Mouse (Mus musculus) kidney, embryonic 14.5 days (tissue): ENCODE data around the gene 1110004F10Rik. TPM values are rescaled to one million over a fixed set of nuclear protein-coding genes. Genes with fewer than 3 reads are reported as not detected.

ENCODE experiments used
- ATAC-seq: fragments of 200-750 bp; cut with Nextera tagmentation; 2 replicates; pipeline ENCODE4 v1.8.0; 2017; ENCODE audit warnings: moderate number of reproducible peaks, mild to moderate bottlenecking, moderate TSS enrichment, moderate library complexity; ENCODE audit not compliant: low FRiP score, low TSS enrichment
- H3K27ac ChIP-seq: fragments of 300-500 bp; sonication (generic); 2 replicates; pipeline ENCODE4 v1.5.1; 2014; ENCODE audit warnings: low read depth, mild to moderate bottlenecking, low read length, moderate library complexity, mixed read lengths
- H3K27me3 ChIP-seq: fragments of 300-500 bp; sonication (generic); 2 replicates; pipeline ENCODE4 v1.6.1; 2014; ENCODE audit warnings: mild to moderate bottlenecking, low read length; ENCODE audit not compliant: control insufficient read depth, insufficient read depth
- H3K36me3 ChIP-seq: fragments of 300-500 bp; sonication (generic); 2 replicates; pipeline ENCODE4 v1.6.1; 2014; ENCODE audit warnings: low read length, mixed read lengths; ENCODE audit not compliant: control insufficient read depth, insufficient read depth
- H3K4me1 ChIP-seq: fragments of 300-500 bp; sonication (generic); 2 replicates; pipeline ENCODE4 v1.6.1; 2014; ENCODE audit warnings: low read length, mixed read lengths; ENCODE audit not compliant: control insufficient read depth, insufficient read depth
- H3K4me2 ChIP-seq: fragments of 300-500 bp; sonication (generic); replicated peaks from 2 replicates; pipeline ENCODE4 v1.6.1; 2014; ENCODE audit warnings: low read depth, mild to moderate bottlenecking, low read length
- H3K4me3 ChIP-seq: fragments of 300-500 bp; sonication (generic); 2 replicates; pipeline ENCODE4 v1.5.1; 2014; ENCODE audit warnings: mild to moderate bottlenecking, low read length
- H3K9ac ChIP-seq: fragments of 300-500 bp; sonication (generic); 2 replicates; pipeline ENCODE4 v1.6.1; 2014; ENCODE audit warnings: low read depth, mild to moderate bottlenecking, low read length, moderate library complexity
- H3K9me3 ChIP-seq: fragments of 300-500 bp; sonication (generic); 2 replicates; pipeline ENCODE4 v1.6.1; 2016; ENCODE audit warnings: low read length; ENCODE audit not compliant: control insufficient read depth
- WGBS: fragments of 180-500 bp; shearing (Covaris S2); extraction: QIAGEN DNeasy Blood & Tissue Kit; methylation state at CpG from one replicate; pipeline ENCODE4 v1.1.7; 2014; 5-methylcytosine and 5-hydroxymethylcytosine counted together
- polyA plus RNA-seq: library from polyadenylated mRNA; unstranded; fragments of >200 nt; fragmentation: Nextera tagmentation; extraction: Ambion mirVana; gene quantifications from 2 replicates; pipeline ENCODE4 v1.2.1, GENCODE M21; 2014

The 1110004F10Rik gene
- polyA plus RNA-seq, 1 experiment from 2014 or later: 310 TPM

DNA sequence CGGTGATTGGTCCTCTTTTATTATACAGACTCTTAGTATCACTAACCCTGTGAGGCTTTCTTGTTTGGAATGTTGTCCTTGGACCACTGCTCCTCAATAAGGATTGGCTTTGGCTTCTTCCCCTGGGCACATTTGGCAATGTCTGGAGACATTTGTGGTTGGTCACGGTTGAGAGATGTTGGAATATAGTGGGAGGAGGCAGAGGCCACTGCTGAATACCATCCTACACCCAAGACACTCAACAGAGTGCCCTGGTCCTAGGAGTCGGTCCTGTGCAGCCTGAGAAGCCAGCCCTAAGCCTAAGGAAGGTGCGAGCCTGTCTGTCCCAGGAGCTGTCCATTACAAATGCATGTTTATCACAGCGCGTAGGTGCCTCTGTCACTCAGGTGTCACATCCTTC is 72.3 kb downstream of the 1110004F10Rik start:
- H3K9ac ChIP-seq: no peak overlapping the region
- no peaks in the 10 kb centered on the region for H3K9me3 ChIP-seq
- no peak overlapping the region for H3K4me3 ChIP-seq
- H3K27ac ChIP-seq: no peak overlapping the region
- H3K4me2 ChIP-seq: no peak overlapping the region
- WGBS: 74% methylated on average over 6 of the region's 6 CpGs
- peaks cover 2% of the 10 kb centered on the region; the same call in 1 of the 2 replicates for H3K36me3 ChIP-seq
- ATAC-seq: no peak
- H3K4me1 ChIP-seq: no peaks in the 10 kb centered on the region
- no peaks in the 10 kb centered on the region for H3K27me3 ChIP-seq

DNA sequence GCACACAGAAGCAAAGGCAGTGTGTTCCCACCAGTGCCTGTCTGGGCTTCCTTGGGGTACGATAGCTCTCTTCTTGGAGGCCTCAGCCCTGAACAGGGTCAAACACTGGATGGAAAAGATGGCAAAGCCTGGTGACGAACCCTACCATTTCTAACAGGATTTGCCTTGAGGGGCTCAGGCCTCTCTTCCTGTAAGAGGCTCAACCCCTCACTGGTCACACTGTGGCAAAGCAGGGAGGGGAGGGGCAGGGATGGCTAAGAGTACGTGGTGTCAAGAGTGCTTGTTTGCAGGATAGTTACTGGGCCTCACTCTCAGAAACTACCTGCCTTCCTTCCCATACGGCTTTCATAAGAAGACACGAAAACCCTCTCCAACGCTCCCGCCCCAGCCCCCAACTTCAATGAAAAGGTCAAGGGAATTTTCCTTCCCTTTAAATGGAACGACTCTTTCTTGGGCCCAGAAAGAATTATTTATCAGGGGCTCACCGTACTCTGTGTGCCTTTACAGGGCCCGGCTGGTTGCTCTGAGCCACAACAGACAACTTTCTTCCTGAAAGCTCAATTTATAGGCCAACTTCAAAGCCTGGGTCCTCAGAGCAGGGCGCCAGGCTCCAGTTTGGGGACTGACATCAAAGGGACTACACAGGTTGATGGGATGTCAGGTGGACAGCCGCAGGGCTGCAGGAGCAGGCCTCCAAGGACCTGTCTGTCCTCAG is 76.2 kb downstream of the 1110004F10Rik start:
- no peak overlapping the region for H3K27ac ChIP-seq
- no peaks in the 10 kb centered on the region for H3K27me3 ChIP-seq
- WGBS: 48% methylated on average over 12 of the region's 12 CpGs

GRCm38 (mm10) chr7:116115991-116116390 is 76.8 kb downstream of the 1110004F10Rik start:
- no peaks in the 10 kb centered on the region for H3K27me3 ChIP-seq
- WGBS: 79% methylated on average over 2 of the region's 2 CpGs
- no peak for ATAC-seq

More for the DNA sequence above, 76.2 kb downstream of the 1110004F10Rik start:
- Histone ChIP-seq H3K4me1 (no peaks in the 10 kb centered on the region), H3K4me2 (no peak overlapping the region), H3K36me3 (no peaks in the 10 kb centered on the region), H3K9ac (no peak overlapping the region), H3K9me3 (peaks cover 4% of the 10 kb centered on the region), H3K4me3 (no peak overlapping the region)
- ATAC-seq: no peak

DNA sequence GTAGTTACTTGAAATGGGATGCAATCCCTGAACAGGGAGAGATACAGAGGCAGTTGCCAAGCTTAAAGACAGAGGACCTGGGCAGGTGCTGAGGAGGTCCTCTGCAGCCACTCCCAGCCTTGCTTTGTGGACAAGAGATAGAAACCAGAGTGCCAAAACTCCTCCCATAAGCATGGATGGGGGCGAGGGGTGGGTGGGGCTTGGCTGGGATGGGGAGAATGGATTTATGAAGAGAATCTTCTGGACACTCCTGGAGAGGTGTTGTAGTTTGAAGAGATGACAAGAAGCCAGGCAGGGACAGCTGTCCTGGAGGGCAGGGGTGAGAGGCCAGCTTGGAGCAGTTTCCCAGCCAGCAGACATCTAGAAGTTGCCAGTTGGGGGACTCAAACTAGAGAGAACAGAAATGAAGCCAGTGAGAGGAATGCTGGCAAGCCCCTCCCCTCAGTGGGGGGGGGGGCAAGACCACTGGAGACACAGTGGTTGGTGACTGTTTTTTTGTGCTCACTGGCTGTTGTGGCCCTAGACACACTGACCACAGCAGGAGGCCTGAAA is 80.2 kb downstream of the 1110004F10Rik start:
- 68% methylated on average over 1 of the region's 1 CpGs for WGBS

More at GRCm38 (mm10) chr7:116115991-116116390, 76.8 kb downstream of the 1110004F10Rik start:
- Histone ChIP-seq H3K4me2 (no peak overlapping the region), H3K36me3 (no peaks in the 10 kb centered on the region), H3K27ac (no peak overlapping the region), H3K9me3 (peaks cover 4% of the 10 kb centered on the region), H3K4me1 (no peaks in the 10 kb centered on the region), H3K9ac (no peak overlapping the region), H3K4me3 (no peak overlapping the region)

DNA sequence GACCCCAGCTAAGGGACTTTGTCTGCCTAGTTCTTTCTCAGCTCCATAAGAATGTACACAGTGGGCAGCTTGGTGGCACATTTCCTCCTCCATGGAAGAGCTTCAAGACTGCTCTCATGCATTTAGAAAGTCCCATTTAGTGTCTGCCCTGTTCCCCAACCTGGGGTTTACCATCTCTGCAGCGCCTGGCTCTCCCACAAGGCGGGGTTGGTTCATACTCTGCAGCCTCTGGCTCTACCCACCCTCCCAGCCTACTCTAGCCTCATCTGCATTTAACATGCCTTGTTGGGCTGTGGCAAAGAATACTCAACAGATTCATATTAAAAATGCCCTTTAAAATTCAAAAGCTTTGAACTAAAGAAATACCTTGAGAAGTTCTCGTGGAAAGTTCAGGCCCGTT is 81.5 kb downstream of the 1110004F10Rik start:
- no peak overlapping the region for H3K4me2 ChIP-seq
- no peaks in the 10 kb centered on the region for H3K27me3 ChIP-seq
- no peak overlapping the region for H3K27ac ChIP-seq
- no peak overlapping the region for H3K9ac ChIP-seq
- no peaks in the 10 kb centered on the region for H3K4me1 ChIP-seq
- H3K4me3 ChIP-seq: no peak overlapping the region
- peaks cover 4% of the 10 kb centered on the region for H3K9me3 ChIP-seq
- H3K36me3 ChIP-seq: no peaks in the 10 kb centered on the region
- WGBS: 89% methylated on average over 4 of the region's 4 CpGs
- ATAC-seq: no peak

More for the DNA sequence above, 80.2 kb downstream of the 1110004F10Rik start:
- no peaks in the 10 kb centered on the region for H3K27me3 ChIP-seq
- H3K4me2 ChIP-seq: no peak overlapping the region
- peaks cover 4% of the 10 kb centered on the region for H3K9me3 ChIP-seq
- no peak overlapping the region for H3K9ac ChIP-seq
- H3K4me3 ChIP-seq: no peak overlapping the region
- ATAC-seq: no peak
- H3K36me3 ChIP-seq: no peaks in the 10 kb centered on the region
- no peak overlapping the region for H3K27ac ChIP-seq
- H3K4me1 ChIP-seq: no peaks in the 10 kb centered on the region

- H3K9me3 ChIP-seq: peaks cover 4% of the 10 kb centered on the region
- H3K4me1 ChIP-seq: no peaks in the 10 kb centered on the region
- H3K36me3 ChIP-seq: no peaks in the 10 kb centered on the region
- 81% methylated on average over 11 of the region's 11 CpGs for WGBS
- no peaks in the 10 kb centered on the region for H3K27me3 ChIP-seq
- H3K4me3 ChIP-seq: no peak overlapping the region
- H3K27ac ChIP-seq: no peak overlapping the region
- H3K9ac ChIP-seq: no peak overlapping the region
- no peak overlapping the region for H3K4me2 ChIP-seq
- ATAC-seq: no peak
Measured at GRCm38 (mm10) chr7:116121202-116121601, 82.0 kb downstream of the 1110004F10Rik start.

DNA sequence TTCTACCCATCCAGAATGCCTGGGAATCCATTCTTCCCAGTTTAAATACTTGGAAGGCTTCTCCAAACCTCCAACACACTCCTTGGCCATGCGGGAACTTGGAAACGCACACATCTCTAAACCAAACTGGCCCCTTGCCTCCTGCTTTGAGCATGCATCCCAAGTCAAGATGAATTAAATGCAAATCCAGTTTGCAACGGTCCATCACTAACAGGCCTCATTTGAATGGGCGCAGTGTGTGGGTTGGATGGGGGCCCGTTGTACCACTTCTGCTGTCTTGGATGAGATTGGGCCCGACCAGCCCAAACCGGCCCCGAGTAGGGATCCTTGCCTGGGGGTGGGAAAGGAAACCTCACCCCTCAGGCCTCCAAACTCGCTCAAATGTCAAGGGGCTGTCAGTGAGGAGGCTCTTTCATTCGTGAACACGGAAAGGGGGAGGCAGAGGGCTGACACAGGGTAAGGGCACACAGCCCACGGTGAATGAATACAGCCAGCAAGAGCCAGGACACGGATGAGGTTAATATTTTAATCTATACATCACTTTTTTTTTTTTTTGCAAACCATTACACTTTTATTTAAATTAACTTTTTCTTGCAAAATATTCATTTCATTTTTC is 83.9 kb downstream of the 1110004F10Rik start:
- no peak overlapping the region for H3K27ac ChIP-seq
- WGBS: 77% methylated on average over 13 of the region's 13 CpGs
- H3K9me3 ChIP-seq: peaks cover 4% of the 10 kb centered on the region
- no peak overlapping the region for H3K4me3 ChIP-seq
- no peak overlapping the region for H3K9ac ChIP-seq
- H3K4me2 ChIP-seq: no peak overlapping the region
- no peaks in the 10 kb centered on the region for H3K27me3 ChIP-seq
- H3K4me1 ChIP-seq: no peaks in the 10 kb centered on the region
- H3K36me3 ChIP-seq: no peaks in the 10 kb centered on the region
- no peak for ATAC-seq

- Histone ChIP-seq H3K4me2 (no peak overlapping the region), H3K9me3 (peaks cover 4% of the 10 kb centered on the region), H3K9ac (no peak overlapping the region), H3K4me3 (no peak overlapping the region), H3K4me1 (no peaks in the 10 kb centered on the region), H3K27me3 (no peaks in the 10 kb centered on the region), H3K27ac (no peak overlapping the region), H3K36me3 (no peaks in the 10 kb centered on the region)
- 88% methylated on average over 2 of the region's 2 CpGs for WGBS
- ATAC-seq: no peak
Measured at GRCm38 (mm10) chr7:116123597-116123985, 84.4 kb downstream of the 1110004F10Rik start.

- Histone ChIP-seq H3K9ac (no peak overlapping the region), H3K9me3 (peaks cover 4% of the 10 kb centered on the region), H3K4me1 (no peaks in the 10 kb centered on the region), H3K4me3 (no peak overlapping the region), H3K4me2 (no peak overlapping the region), H3K36me3 (no peaks in the 10 kb centered on the region), H3K27me3 (no peaks in the 10 kb centered on the region), H3K27ac (no peak overlapping the region)
- WGBS: 85% methylated on average over 12 of the region's 12 CpGs
- no peak for ATAC-seq
Measured at GRCm38 (mm10) chr7:116124057-116124456, 84.9 kb downstream of the 1110004F10Rik start.
